Mouse (Mus musculus) olfactory bulb, adult 2 months (tissue): Measurements from ENCODE around the gene Ankrd33b.

Experiments used
- CTCF ChIP-seq: fragments of 200-500 bp; IDR thresholded peaks from 2 replicates; pipeline ENCODE4 v1.5.1; 2012; ENCODE audit warnings: low read depth, mild to moderate bottlenecking, low read length, moderate library complexity; ENCODE audit not compliant: insufficient read depth
- POLR2A ChIP-seq: fragments of 200-500 bp; IDR thresholded peaks from 2 replicates; pipeline ENCODE4 v1.6.1; 2012; ENCODE audit warnings: mild to moderate bottlenecking, low read depth, low read length, moderate library complexity; ENCODE audit not compliant: insufficient read depth

GRCm38 (mm10) chr15:31243260-31243659 lies 124.3 kb downstream of the Ankrd33b start:
- TF ChIP-seq CTCF (no peak), POLR2A (no peak)
